Mouse (Mus musculus): ENCODE measurements at regions not wholly inside any gene's neighbourhood (a gene's known extent, or its start where the extent isn't known, plus 50 kb on each side); places are given as distances from the start of the nearest gene placed in this dataset.

DNA sequence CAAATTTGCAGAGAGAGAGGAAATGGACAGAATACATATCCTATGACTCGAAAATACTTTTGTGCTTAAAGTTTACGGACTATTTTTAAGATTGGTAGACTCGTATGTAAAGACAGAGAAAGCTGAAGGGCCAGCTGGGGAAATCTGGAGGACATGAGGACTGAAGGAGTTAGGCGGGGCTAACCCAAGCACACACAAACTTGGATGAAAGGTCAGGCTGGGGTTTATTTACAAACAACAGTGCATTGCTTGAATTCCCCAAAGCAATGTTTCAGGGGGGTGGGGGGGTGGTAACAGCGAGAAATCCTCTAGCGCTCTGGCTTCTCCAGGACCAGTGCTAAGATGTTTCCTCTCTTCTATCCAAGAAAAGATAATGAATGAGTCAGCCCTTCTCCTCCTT, 68.3 kb downstream of the Ptger2 start:
- no peak for DNase-seq (ENCODE audit: low read depth)

- DNase-seq (ENCODE audit: low read depth) = no peak
Measured at GRCm38 (mm10) chr14:45061681-45062080, 73.7 kb downstream of the Ptger2 start.

GRCm38 (mm10) chr14:45064498-45064897, 76.5 kb downstream of the Ptger2 start:
- DNase-seq (ENCODE audit: low read depth) = no peak

- no peak for DNase-seq (ENCODE audit: low read depth)
Measured at GRCm38 (mm10) chr14:45069598-45070212, 81.7 kb downstream of the Ptger2 start.

DNA sequence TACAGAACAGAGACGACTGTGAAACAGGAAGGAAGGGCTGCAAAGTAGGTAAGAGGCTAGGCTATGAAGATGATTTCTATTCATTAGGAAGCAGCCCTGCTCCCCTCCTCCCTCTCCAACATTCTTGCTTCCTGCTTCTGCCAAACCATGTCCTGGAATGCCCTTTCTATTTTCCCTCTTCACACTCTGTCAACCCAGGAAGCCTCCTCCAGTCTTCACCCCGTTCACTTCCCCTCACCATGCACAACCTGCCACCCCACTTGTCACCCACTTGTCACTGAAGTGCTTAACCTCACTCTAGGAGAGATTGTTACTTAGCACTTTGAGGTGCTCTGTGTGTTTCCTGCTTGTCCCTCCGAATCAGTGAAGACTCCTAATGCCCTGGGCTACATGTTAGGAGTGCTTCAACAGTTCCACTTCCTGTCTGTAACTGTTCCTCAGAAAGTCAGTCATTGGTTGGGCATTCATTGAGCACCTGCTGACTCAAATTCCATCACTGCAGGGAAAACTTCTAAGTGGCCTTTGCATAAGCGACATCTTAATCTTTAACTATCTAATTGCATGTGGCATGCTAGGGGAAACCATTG, 87.0 kb downstream of the Ptger2 start:
- no peak for DNase-seq (ENCODE audit: low read depth)

DNA sequence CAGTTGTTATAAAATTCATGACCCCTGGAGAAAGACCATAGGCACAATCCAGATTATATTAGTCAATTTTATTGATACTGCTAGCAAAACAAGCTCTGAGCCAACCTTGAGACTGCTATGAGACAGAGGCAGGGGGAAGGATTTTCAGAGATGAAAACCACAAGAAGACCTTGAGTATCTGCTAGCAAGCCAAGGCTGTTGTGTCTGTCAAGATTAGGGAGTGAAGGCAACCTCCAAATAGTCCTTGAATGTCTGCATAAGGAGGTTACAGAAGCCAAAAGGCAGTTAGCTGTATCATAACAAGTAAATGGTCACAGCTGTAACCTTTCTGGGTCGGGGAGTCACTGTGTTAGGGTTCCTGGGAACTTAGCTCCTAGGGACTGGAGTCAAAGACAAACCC, 89.2 kb downstream of the Ptger2 start:
- no peak for DNase-seq (ENCODE audit: low read depth)

DNA sequence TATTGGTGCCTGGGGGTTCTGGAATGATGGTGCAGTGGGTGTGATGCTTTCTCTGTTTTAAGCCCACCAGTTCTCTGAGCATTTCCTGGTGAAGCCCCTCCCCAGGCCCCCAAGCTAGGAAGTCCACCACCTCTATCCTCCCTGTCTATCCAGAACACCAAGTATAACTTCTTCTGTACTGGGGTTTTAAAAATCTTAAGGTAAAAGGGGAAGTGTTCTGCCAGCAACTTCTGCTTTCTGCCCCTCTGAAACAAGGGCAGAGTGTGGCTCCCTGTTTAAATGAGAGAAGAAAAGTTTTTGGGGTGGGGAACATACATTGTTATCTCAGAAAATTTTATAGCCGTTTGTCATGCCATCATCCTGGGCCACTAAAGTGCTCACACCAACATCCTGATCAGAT, 91.8 kb downstream of the Ptger2 start:
- DNase-seq (ENCODE audit: low read depth) = peak; percentile 25

- no peak for DNase-seq (ENCODE audit: low read depth)
Measured at GRCm38 (mm10) chr14:45080231-45080630, 92.2 kb downstream of the Ptger2 start.

DNA sequence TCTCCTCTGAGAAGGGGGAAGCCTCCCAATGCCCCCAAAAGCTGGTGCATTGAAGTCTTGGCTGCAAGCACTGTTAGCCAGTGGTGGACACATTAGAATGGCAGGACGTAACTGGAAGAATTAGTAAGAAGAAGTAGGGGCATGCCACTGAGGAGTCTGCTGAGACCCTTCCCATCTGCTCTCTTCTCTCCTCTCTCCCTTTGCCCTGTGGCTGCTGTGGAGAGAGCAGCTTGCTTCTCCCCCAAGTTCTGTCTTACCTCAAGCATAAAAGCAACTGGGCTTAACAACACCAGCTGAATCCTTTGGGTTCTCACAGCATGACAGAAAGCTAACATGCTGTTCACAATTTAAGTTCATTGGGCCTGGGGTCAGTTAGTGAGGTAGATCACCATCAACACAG, 95.1 kb downstream of the Ptger2 start:
- DNase-seq (ENCODE audit: low read depth) = no peak
